Mouse (Mus musculus) liver, embryonic 16.5 days (tissue): ENCODE measurements around the gene Abhd2. TPM values are rescaled to one million over a fixed set of nuclear protein-coding genes. Genes with fewer than 3 reads are reported as not detected.

Experiments used
- ATAC-seq: fragments of 200-750 bp; cut with Nextera tagmentation; 2 replicates; pipeline ENCODE4 v1.8.0; 2017; ENCODE audit warnings: low read depth, mild to moderate bottlenecking, moderate number of reproducible peaks, moderate library complexity
- H3K27ac ChIP-seq: fragments of 300-500 bp; sonication (generic); 2 replicates; pipeline ENCODE4 v1.5.1; 2014; ENCODE audit warnings: mild to moderate bottlenecking, low read length
- H3K27me3 ChIP-seq: fragments of 300-500 bp; sonication (generic); 2 replicates; pipeline ENCODE4 v1.6.1; 2014; ENCODE audit warnings: low read depth, low read length, mixed read lengths; ENCODE audit not compliant: control insufficient read depth, insufficient read depth
- H3K36me3 ChIP-seq: fragments of 300-500 bp; sonication (generic); 2 replicates; pipeline ENCODE4 v1.6.1; 2014; ENCODE audit warnings: mild to moderate bottlenecking; ENCODE audit not compliant: control insufficient read depth, insufficient read depth
- H3K4me1 ChIP-seq: fragments of 300-500 bp; sonication (generic); 2 replicates; pipeline ENCODE4 v1.6.1; 2014; ENCODE audit warnings: low read depth, low read length, mixed read lengths; ENCODE audit not compliant: control insufficient read depth
- H3K4me2 ChIP-seq: fragments of 300-500 bp; sonication (generic); 2 replicates; pipeline ENCODE4 v1.6.1; 2014; ENCODE audit warnings: low read depth, low read length, mixed read lengths
- H3K4me3 ChIP-seq: fragments of 300-500 bp; sonication (generic); 2 replicates; pipeline ENCODE4 v1.5.1; 2014; ENCODE audit warnings: low read depth, mild to moderate bottlenecking, low read length
- H3K9ac ChIP-seq: fragments of 300-500 bp; sonication (generic); 2 replicates; pipeline ENCODE4 v1.6.1; 2014; ENCODE audit warnings: low read depth, low read length
- H3K9me3 ChIP-seq: fragments of 300-500 bp; sonication (generic); replicated peaks from 2 replicates; pipeline ENCODE4 v1.6.1; 2016; ENCODE audit warnings: low read length; ENCODE audit not compliant: control insufficient read depth
- WGBS: fragments of 180-500 bp; shearing (Covaris S2); extraction: QIAGEN DNeasy Blood & Tissue Kit; methylation state at CpG from one replicate; pipeline ENCODE4 v1.1.7; 2014; ENCODE audit not compliant: insufficient replicate concordance; 5-methylcytosine and 5-hydroxymethylcytosine counted together
- polyA plus RNA-seq: library from polyadenylated mRNA; unstranded; fragments of >200 nt; fragmentation: Nextera tagmentation; extraction: Ambion mirVana; gene quantifications from 2 replicates; pipeline ENCODE4 v1.2.1, GENCODE M21; 2015

The Abhd2 gene
- polyA plus RNA-seq, 1 experiment from 2014 or later: 14.4 TPM

GRCm38 (mm10) chr7:79317576-79317975 lies 44.6 kb downstream of the Abhd2 start:
- no peaks in the 10 kb centered on the region for H3K27me3 ChIP-seq
- H3K27ac ChIP-seq: no peak overlapping the region
- no peaks in the 10 kb centered on the region for H3K9me3 ChIP-seq
- H3K36me3 ChIP-seq: no peaks in the 10 kb centered on the region
- H3K9ac ChIP-seq: no peak overlapping the region
- H3K4me1 ChIP-seq: peaks cover 35% of the 10 kb centered on the region
- 56% methylated on average over 7 of the region's 7 CpGs for WGBS
- ATAC-seq: no peak
- H3K4me3 ChIP-seq: no peak overlapping the region
- H3K4me2 ChIP-seq: no peak overlapping the region

- Histone ChIP-seq H3K36me3 (no peaks in the 10 kb centered on the region), H3K4me3 (no peak overlapping the region), H3K9ac (no peak overlapping the region), H3K27ac (no peak overlapping the region), H3K4me1 (peaks cover 28% of the 10 kb centered on the region), H3K9me3 (no peaks in the 10 kb centered on the region), H3K4me2 (no peak overlapping the region), H3K27me3 (no peaks in the 10 kb centered on the region)
- WGBS: 28% methylated on average over 13 of the region's 13 CpGs
- no peak for ATAC-seq
These were observed 45.3 kb downstream of the Abhd2 start for GRCm38 (mm10) chr7:79318110-79318801.

- WGBS: 85% methylated on average over 8 of the region's 8 CpGs
- Histone ChIP-seq H3K4me1 (no peaks in the 10 kb centered on the region), H3K4me3 (no peak overlapping the region), H3K4me2 (no peak overlapping the region), H3K36me3 (peaks cover 28% of the 10 kb centered on the region), H3K9ac (no peak overlapping the region), H3K27ac (no peak overlapping the region), H3K27me3 (no peaks in the 10 kb centered on the region), H3K9me3 (no peaks in the 10 kb centered on the region)
- no peak for ATAC-seq
These were observed 50.9 kb downstream of the Abhd2 start for GRCm38 (mm10) chr7:79323855-79324254.

- H3K9me3 ChIP-seq: no peaks in the 10 kb centered on the region
- 92% methylated on average over 5 of the region's 5 CpGs for WGBS
- H3K9ac ChIP-seq: no peak overlapping the region
- peaks cover 37% of the 10 kb centered on the region for H3K36me3 ChIP-seq
- H3K4me2 ChIP-seq: no peak overlapping the region
- no peaks in the 10 kb centered on the region for H3K27me3 ChIP-seq
- no peaks in the 10 kb centered on the region for H3K4me1 ChIP-seq
- H3K4me3 ChIP-seq: no peak overlapping the region
- no peak overlapping the region for H3K27ac ChIP-seq
- no peak for ATAC-seq
These were observed 55.8 kb downstream of the Abhd2 start for GRCm38 (mm10) chr7:79328769-79329168.

- Histone ChIP-seq H3K4me3 (no peak overlapping the region), H3K4me1 (no peaks in the 10 kb centered on the region), H3K27ac (no peak overlapping the region), H3K9ac (no peak overlapping the region), H3K36me3 (peaks cover 31% of the 10 kb centered on the region), H3K4me2 (no peak overlapping the region), H3K9me3 (no peaks in the 10 kb centered on the region), H3K27me3 (no peaks in the 10 kb centered on the region)
- 80% methylated on average over 10 of the region's 10 CpGs for WGBS
- ATAC-seq: no peak
These were observed 58.2 kb downstream of the Abhd2 start for GRCm38 (mm10) chr7:79331197-79331596.

GRCm38 (mm10) chr7:79333419-79333818 lies 60.4 kb downstream of the Abhd2 start:
- no peaks in the 10 kb centered on the region for H3K4me1 ChIP-seq
- no peak overlapping the region for H3K27ac ChIP-seq
- H3K4me2 ChIP-seq: no peak overlapping the region
- no peak overlapping the region for H3K9ac ChIP-seq
- H3K27me3 ChIP-seq: no peaks in the 10 kb centered on the region
- H3K4me3 ChIP-seq: no peak overlapping the region
- H3K36me3 ChIP-seq: peaks cover 30% of the 10 kb centered on the region
- ATAC-seq: no peak
- WGBS: 70% methylated on average over 3 of the region's 3 CpGs
- no peaks in the 10 kb centered on the region for H3K9me3 ChIP-seq

- Histone ChIP-seq H3K9ac (no peak overlapping the region), H3K4me1 (no peaks in the 10 kb centered on the region), H3K4me2 (no peak overlapping the region), H3K36me3 (peaks cover 14% of the 10 kb centered on the region), H3K9me3 (no peaks in the 10 kb centered on the region), H3K4me3 (no peak overlapping the region), H3K27ac (no peak overlapping the region), H3K27me3 (no peaks in the 10 kb centered on the region)
- no peak for ATAC-seq
- WGBS: 87% methylated on average over 8 of the region's 8 CpGs
These were observed 63.4 kb downstream of the Abhd2 start for GRCm38 (mm10) chr7:79336362-79336910.

- Histone ChIP-seq H3K4me3 (no peak overlapping the region), H3K4me2 (no peak overlapping the region), H3K4me1 (no peaks in the 10 kb centered on the region), H3K9me3 (no peaks in the 10 kb centered on the region), H3K27me3 (no peaks in the 10 kb centered on the region), H3K27ac (no peak overlapping the region), H3K36me3 (peaks cover 27% of the 10 kb centered on the region), H3K9ac (no peak overlapping the region)
- no peak for ATAC-seq
- WGBS: 40% methylated on average over 4 of the region's 4 CpGs
These were observed 72.9 kb downstream of the Abhd2 start for GRCm38 (mm10) chr7:79345902-79346301.

- no peak; the same call in 1 of the 2 replicates for ATAC-seq
- 65% methylated on average over 8 of the region's 8 CpGs for WGBS
These were observed 73.6 kb downstream of the Abhd2 start for GRCm38 (mm10) chr7:79346555-79347075.

More at GRCm38 (mm10) chr7:79346555-79347075, 73.6 kb downstream of the Abhd2 start:
- Histone ChIP-seq H3K27me3 (no peaks in the 10 kb centered on the region), H3K27ac (no peak overlapping the region), H3K9ac (no peak overlapping the region), H3K36me3 (peaks cover 27% of the 10 kb centered on the region), H3K4me2 (no peak overlapping the region), H3K4me1 (no peaks in the 10 kb centered on the region), H3K4me3 (no peak overlapping the region), H3K9me3 (no peaks in the 10 kb centered on the region)
